ENCODE assay signal across 8 mouse cellular contexts in the genomic region with DNA sequence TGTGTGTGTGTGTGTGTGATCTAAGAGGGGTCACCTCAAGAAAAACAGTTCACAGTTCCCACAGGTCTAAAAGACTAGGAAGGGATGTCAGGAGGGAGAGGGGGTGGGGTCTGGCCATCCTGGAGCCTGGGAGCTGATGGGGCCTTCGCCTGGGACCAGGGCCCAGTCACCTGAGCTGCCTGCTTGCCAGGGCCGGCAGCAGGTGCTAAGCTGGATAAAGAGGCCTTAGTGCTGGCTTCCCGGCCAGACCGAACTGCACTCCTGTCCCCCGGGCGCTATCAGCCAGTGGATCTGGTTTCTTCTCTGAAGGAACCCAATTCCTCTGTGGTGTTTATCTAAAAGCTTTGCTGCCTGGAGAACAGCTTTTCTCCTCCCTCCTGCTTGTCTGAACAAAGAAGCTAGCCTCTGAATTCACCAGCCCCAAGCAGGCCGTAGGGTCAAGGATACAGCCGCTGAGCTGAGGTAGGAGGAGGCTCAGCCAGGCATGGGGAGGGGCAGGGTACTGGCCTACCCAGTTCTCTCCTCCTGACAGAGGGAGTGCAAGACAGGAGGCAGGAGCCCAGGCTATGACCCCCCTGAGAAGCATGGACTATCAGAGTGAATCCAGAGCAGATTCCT. TPM values are rescaled to one million over a fixed set of nuclear protein-coding genes. Genes with fewer than 3 reads are reported as not detected.
DNase-seq lines count a peak whose midpoint lies in the region; ATAC-seq and TF ChIP-seq lines count a peak whose summit lies in the region.

No protein-coding gene starts in this region.

- no peak for DNase-seq in kidney, adult 2 months
- no peak for DNase-seq in hindbrain, postnatal 0 days (ENCODE audit: low spot score)
- DNase-seq in left cerebral cortex, postnatal 10 days (ENCODE audit: extremely low spot score in 1 of 2, low spot score in 2 of 2), result no peak
- DNase-seq in layer of hippocampus, postnatal 10 days (ENCODE audit: low spot score in 2 of 2), result no peak
- no peak for DNase-seq in left cerebral cortex, postnatal 36 days (ENCODE audit: low spot score in 2 of 2)

- peak overlapping the region; percentile 79 for H3K27ac ChIP-seq in kidney, embryonic 15.5 days
- H3K27ac ChIP-seq in kidney, adult 2 months (ENCODE audit: insufficient read depth, low read depth, low read length), result no peak overlapping the region
- peak overlapping the region; percentile 84 for H3K27ac ChIP-seq in embryonic facial prominence, embryonic 12.5 days
- peak overlapping the region; percentile 20; the same call in 1 of the 2 replicates for H3K27ac ChIP-seq in hindbrain, postnatal 0 days
- peak overlapping the region; percentile 78; the same call in 1 of the 2 replicates for H3K27ac ChIP-seq in stomach, embryonic 14.5 days (ENCODE audit: low read length)

- no peak for TF ChIP-seq POLR2A in kidney, adult 2 months (IDR thresholded peaks at IDR 0.05; ENCODE audit: low read depth, low read length)

- peak; percentile 79 for ATAC-seq in kidney, embryonic 15.5 days (replicated peaks; ENCODE audit: low FRiP score)
- peak; percentile 63; the same call in 1 of the 2 replicates for ATAC-seq in embryonic facial prominence, embryonic 12.5 days (ENCODE audit: insufficient number of reproducible peaks, insufficient read depth, low FRiP score, low TSS enrichment)
- 0 out of 2 replicates have a peak, but pooled peaks have one; percentile 14 for ATAC-seq in hindbrain, postnatal 0 days
- ATAC-seq in stomach, embryonic 14.5 days (ENCODE audit: insufficient number of reproducible peaks, insufficient read depth, low FRiP score, low read depth), result peak; percentile 54; the same call in 1 of the 2 replicates

- H3K4me1 ChIP-seq in kidney, embryonic 15.5 days, result peaks cover 27% of the 10 kb centered on the region
- peaks cover 10% of the 10 kb centered on the region; the same call in 1 of the 2 replicates for H3K4me1 ChIP-seq in kidney, adult 2 months (ENCODE audit: control insufficient read depth, insufficient read depth, low read length)
- peaks cover 33% of the 10 kb centered on the region for H3K4me1 ChIP-seq in embryonic facial prominence, embryonic 12.5 days
- no peaks in the 10 kb centered on the region; the same call in 1 of the 2 replicates for H3K4me1 ChIP-seq in hindbrain, postnatal 0 days (ENCODE audit: insufficient read depth, low read length)
- peaks cover 15% of the 10 kb centered on the region for H3K4me1 ChIP-seq in stomach, embryonic 14.5 days (ENCODE audit: control insufficient read depth, insufficient read depth, low read length)

- H3K9ac ChIP-seq in kidney, embryonic 15.5 days, result no peak overlapping the region
- 0 out of 2 replicates have a peak overlapping the region, but pooled peaks have one; percentile 4 for H3K9ac ChIP-seq in embryonic facial prominence, embryonic 12.5 days
- H3K9ac ChIP-seq in hindbrain, postnatal 0 days (replicated peaks; ENCODE audit: low read length), result no peak overlapping the region
- H3K9ac ChIP-seq in stomach, embryonic 14.5 days (replicated peaks; ENCODE audit: low read depth, low read length), result no peak overlapping the region

- 27% methylated on average over 8 of the region's 8 CpGs for WGBS in kidney, embryonic 15.5 days
- WGBS in kidney, adult 2 months, result 52% methylated on average over 8 of the region's 8 CpGs
- WGBS in embryonic facial prominence, embryonic 12.5 days, result 20% methylated on average over 8 of the region's 8 CpGs
- WGBS in hindbrain, postnatal 0 days, result 34% methylated on average over 8 of the region's 8 CpGs
- WGBS in stomach, embryonic 14.5 days, result 11% methylated on average over 8 of the region's 8 CpGs

- H3K4me3 ChIP-seq in kidney, embryonic 15.5 days (replicated peaks), result no peak overlapping the region
- H3K4me3 ChIP-seq in kidney, adult 2 months (ENCODE audit: insufficient read depth, low read depth, low read length), result no peak overlapping the region
- H3K4me3 ChIP-seq in embryonic facial prominence, embryonic 12.5 days, result no peak overlapping the region
- H3K4me3 ChIP-seq in hindbrain, postnatal 0 days (ENCODE audit: low read length), result no peak overlapping the region
- H3K4me3 ChIP-seq in stomach, embryonic 14.5 days (ENCODE audit: low read depth, low read length), result no peak overlapping the region

- no peaks in the 10 kb centered on the region for H3K27me3 ChIP-seq in kidney, embryonic 15.5 days
- H3K27me3 ChIP-seq in kidney, adult 2 months (replicated peaks; ENCODE audit: control insufficient read depth, insufficient read depth, low read length), result no peaks in the 10 kb centered on the region
- no peaks in the 10 kb centered on the region for H3K27me3 ChIP-seq in embryonic facial prominence, embryonic 12.5 days
- no peaks in the 10 kb centered on the region for H3K27me3 ChIP-seq in hindbrain, postnatal 0 days (ENCODE audit: insufficient read depth, low read length)
- H3K27me3 ChIP-seq in stomach, embryonic 14.5 days (ENCODE audit: control insufficient read depth, insufficient read depth, low read length), result no peaks in the 10 kb centered on the region

- H3K4me2 ChIP-seq in kidney, embryonic 15.5 days, result no peak overlapping the region
- H3K4me2 ChIP-seq in embryonic facial prominence, embryonic 12.5 days (replicated peaks), result no peak overlapping the region
- H3K4me2 ChIP-seq in hindbrain, postnatal 0 days (ENCODE audit: low read depth, low read length), result no peak overlapping the region
- H3K4me2 ChIP-seq in stomach, embryonic 14.5 days (replicated peaks; ENCODE audit: low read depth, low read length), result no peak overlapping the region

- no peaks in the 10 kb centered on the region for H3K36me3 ChIP-seq in kidney, embryonic 15.5 days
- H3K36me3 ChIP-seq in kidney, adult 2 months (ENCODE audit: control insufficient read depth, insufficient read depth, low read length), result no peaks in the 10 kb centered on the region
- H3K36me3 ChIP-seq in embryonic facial prominence, embryonic 12.5 days, result no peaks in the 10 kb centered on the region
- H3K36me3 ChIP-seq in hindbrain, postnatal 0 days (ENCODE audit: insufficient read depth, low read length), result no peaks in the 10 kb centered on the region
- H3K36me3 ChIP-seq in stomach, embryonic 14.5 days (ENCODE audit: control insufficient read depth, insufficient read depth, low read length), result no peaks in the 10 kb centered on the region; the same call in 1 of the 2 replicates

- intact Hi-C loops in left cerebral cortex, postnatal 10 days (cut with DNase I), result no loop called here
- intact Hi-C loops in left cerebral cortex, postnatal 36 days (cut with DNase I), result no loop called here

- TF ChIP-seq CTCF in kidney, adult 2 months (conservative IDR thresholded peaks at IDR 0.05; ENCODE audit: insufficient read depth, insufficient read length, low read depth, low read length), result no peak
- TF ChIP-seq CTCF in hindbrain, postnatal 0 days (IDR thresholded peaks at IDR 0.05; ENCODE audit: low read depth), result no peak

- no peaks in the 10 kb centered on the region for H3K9me3 ChIP-seq in kidney, embryonic 15.5 days (replicated peaks)
- no peaks in the 10 kb centered on the region for H3K9me3 ChIP-seq in embryonic facial prominence, embryonic 12.5 days
- no peaks in the 10 kb centered on the region for H3K9me3 ChIP-seq in hindbrain, postnatal 0 days (ENCODE audit: low read length)
- no peaks in the 10 kb centered on the region for H3K9me3 ChIP-seq in stomach, embryonic 14.5 days (ENCODE audit: control insufficient read depth, low read depth, low read length)

RNA-seq across cellular contexts. Expression of a gene that starts 41.2 kb away (rescaled TPM):
- polyA plus RNA-seq in kidney, embryonic 15.5 days (2015; fragmentation: Nextera tagmentation; extraction: Ambion mirVana), result 0.67 and 1.2 TPM in 2 replicates
- 0.16 and 0.23 TPM in 2 replicates for polyA plus RNA-seq in kidney, adult 2 months (2012; rRNA removed)
- polyA plus RNA-seq in embryonic facial prominence, embryonic 12.5 days (2016; fragmentation: Nextera tagmentation; extraction: Ambion mirVana), result 2.1 and 2.7 TPM in 2 replicates
- 2.3 and 3.3 TPM in 2 replicates for total RNA-seq in hindbrain, postnatal 0 days (2014; rRNA removed)
- 2.3 TPM in 2 replicates for polyA plus RNA-seq in hindbrain, postnatal 0 days (2015; fragmentation: Nextera tagmentation; extraction: Ambion mirVana)
- polyA plus RNA-seq in stomach, embryonic 14.5 days (2014; fragmentation: Nextera tagmentation; extraction: Ambion mirVana), result 0.65 and 0.83 TPM in 2 replicates
- total RNA-seq in left cerebral cortex, postnatal 10 days (2021), result 1 to 10 TPM; 1.4 to 2.6 TPM
- 1 to 10 TPM; 4.8 to 6.2 TPM for total RNA-seq in layer of hippocampus, postnatal 10 days (2021)
- total RNA-seq in left cerebral cortex, postnatal 36 days (2021), result 1 to 10 TPM; 3.1 to 3.6 TPM

RNA-seq across cellular contexts. Expression of a gene that starts 43.4 kb away (rescaled TPM):
- 14.5 and 17.3 TPM in 2 replicates for polyA plus RNA-seq in kidney, embryonic 15.5 days (2015; fragmentation: Nextera tagmentation; extraction: Ambion mirVana)
- 10.4 and 11.5 TPM in 2 replicates for polyA plus RNA-seq in kidney, adult 2 months (2012; rRNA removed)
- 20.3 and 23.4 TPM in 2 replicates for polyA plus RNA-seq in embryonic facial prominence, embryonic 12.5 days (2016; fragmentation: Nextera tagmentation; extraction: Ambion mirVana)
- total RNA-seq in hindbrain, postnatal 0 days (2014; rRNA removed), result 40.5 and 47.6 TPM in 2 replicates
- 26.7 and 26.8 TPM in 2 replicates for polyA plus RNA-seq in hindbrain, postnatal 0 days (2015; fragmentation: Nextera tagmentation; extraction: Ambion mirVana)
- polyA plus RNA-seq in stomach, embryonic 14.5 days (2014; fragmentation: Nextera tagmentation; extraction: Ambion mirVana), result 15.9 and 22.7 TPM in 2 replicates
- total RNA-seq in left cerebral cortex, postnatal 10 days (2021), result 10 to 100 TPM; 34.2 to 35.5 TPM
- total RNA-seq in layer of hippocampus, postnatal 10 days (2021), result 10 to 100 TPM; 31.4 to 37.4 TPM
- total RNA-seq in left cerebral cortex, postnatal 36 days (2021), result 10 to 100 TPM; 32.2 to 44.9 TPM

RNA-seq across cellular contexts. Expression of a gene that starts 58.9 kb away (rescaled TPM):
- polyA plus RNA-seq in kidney, embryonic 15.5 days (2015; fragmentation: Nextera tagmentation; extraction: Ambion mirVana), result 765 and 856 TPM in 2 replicates
- 240 and 386 TPM in 2 replicates for polyA plus RNA-seq in kidney, adult 2 months (2012; rRNA removed)
- polyA plus RNA-seq in embryonic facial prominence, embryonic 12.5 days (2016; fragmentation: Nextera tagmentation; extraction: Ambion mirVana), result 695 and 699 TPM in 2 replicates
- 526 and 754 TPM in 2 replicates for total RNA-seq in hindbrain, postnatal 0 days (2014; rRNA removed)
- 456 and 459 TPM in 2 replicates for polyA plus RNA-seq in hindbrain, postnatal 0 days (2015; fragmentation: Nextera tagmentation; extraction: Ambion mirVana)
- polyA plus RNA-seq in stomach, embryonic 14.5 days (2014; fragmentation: Nextera tagmentation; extraction: Ambion mirVana), result 902 and 915 TPM in 2 replicates
- 100 to 1,000 TPM; 266 to 286 TPM for total RNA-seq in left cerebral cortex, postnatal 10 days (2021)
- total RNA-seq in layer of hippocampus, postnatal 10 days (2021), result 100 to 1,000 TPM; 314 to 330 TPM
- total RNA-seq in left cerebral cortex, postnatal 36 days (2021), result 100 to 1,000 TPM; 215 to 261 TPM

Comparison
In these comparisons a context has a peak if more than half of its experiments do, and no peak if none do; other contexts are left out.
1. ATAC-seq: peak in every context shown above with its lines; median percentile 79 in kidney, embryonic 15.5 days; 63 in embryonic facial prominence, embryonic 12.5 days; 54 in stomach, embryonic 14.5 days; 14 in hindbrain, postnatal 0 days.